Mouse (Mus musculus) kidney, embryonic 15.5 days (tissue): Measurements from ENCODE around the gene Gm20914. TPM values are rescaled to one million over a fixed set of nuclear protein-coding genes. Genes with fewer than 3 reads are reported as not detected.
"Not testable (repeated sequence)": the region's sequence is repeated elsewhere in the genome, so short reads cannot be mapped to it uniquely, and the experiment has no call there.

Experiments used
- ATAC-seq: fragments of 200-750 bp; cut with Nextera tagmentation; replicated peaks from 2 replicates; pipeline ENCODE4 v1.8.0; 2017; ENCODE audit warnings: moderate TSS enrichment; ENCODE audit not compliant: low FRiP score
- H3K27ac ChIP-seq: fragments of 300-500 bp; sonication (generic); 2 replicates; pipeline ENCODE4 v1.5.1; 2015; ENCODE audit warnings: mild to moderate bottlenecking, inconsistent platforms
- H3K27me3 ChIP-seq: fragments of 300-500 bp; sonication (generic); 2 replicates; pipeline ENCODE4 v1.6.1; 2015; ENCODE audit warnings: inconsistent platforms
- H3K36me3 ChIP-seq: fragments of 300-500 bp; sonication (generic); 2 replicates; pipeline ENCODE4 v1.6.1; 2015; ENCODE audit warnings: inconsistent platforms
- H3K4me1 ChIP-seq: fragments of 300-500 bp; sonication (generic); 2 replicates; pipeline ENCODE4 v1.6.1; 2015; ENCODE audit warnings: inconsistent platforms
- H3K4me2 ChIP-seq: fragments of 300-500 bp; sonication (generic); 2 replicates; pipeline ENCODE4 v1.6.1; 2015; ENCODE audit warnings: moderate library complexity, mild to moderate bottlenecking, inconsistent platforms
- H3K4me3 ChIP-seq: fragments of 300-500 bp; sonication (generic); replicated peaks from 2 replicates; pipeline ENCODE4 v1.5.1; 2015; ENCODE audit warnings: mild to moderate bottlenecking, inconsistent platforms
- H3K9ac ChIP-seq: fragments of 300-500 bp; sonication (generic); 2 replicates; pipeline ENCODE4 v1.6.1; 2015; ENCODE audit warnings: mild to moderate bottlenecking, inconsistent platforms
- H3K9me3 ChIP-seq: fragments of 300-500 bp; sonication (generic); replicated peaks from 2 replicates; pipeline ENCODE4 v1.6.1; 2016; ENCODE audit warnings: inconsistent platforms
- WGBS: fragments of 180-500 bp; shearing (Covaris S2); methylation state at CpG from one replicate; pipeline ENCODE4 v1.1.7; 2015; ENCODE audit warnings: mixed read lengths; 5-methylcytosine and 5-hydroxymethylcytosine counted together
- polyA plus RNA-seq: library from polyadenylated mRNA; unstranded; fragments of >200 nt; fragmentation: Nextera tagmentation; extraction: Ambion mirVana; gene quantifications from 2 replicates; pipeline ENCODE4 v1.2.1, GENCODE M21; 2015

Gene Gm20914
- polyA plus RNA-seq: not detected in 2 replicates

- no CpG with 5 or more reads among the region's 4 CpGs for WGBS
- ATAC-seq: not testable (repeated sequence)
Measured at GRCm38 (mm10) chrY:5725678-5726077, at the start of gene Gm20914. Gene Gm20914 (plus strand): TSS chrY:5725978.

More at GRCm38 (mm10) chrY:5725678-5726077, at the start of gene Gm20914:
- not testable (repeated sequence) for H3K4me1 ChIP-seq, H3K9me3 ChIP-seq, H3K4me3 ChIP-seq, H3K27me3 ChIP-seq, H3K4me2 ChIP-seq, H3K9ac ChIP-seq, H3K36me3 ChIP-seq, H3K27ac ChIP-seq

Other genes starting within 250 kb of the Gm20914 start
- gene Gm21854, start 69.0 kb upstream of the Gm20914 start, polyA plus RNA-seq: not detected in 2 replicates
- not detected in 2 replicates for gene Gm28171, start 67.4 kb downstream of the Gm20914 start, polyA plus RNA-seq
- gene Gm21778, start 216.5 kb downstream of the Gm20914 start, polyA plus RNA-seq: not detected in 2 replicates